Comparison of ENCODE assay signal across 12 mouse cellular contexts in the genomic region with DNA sequence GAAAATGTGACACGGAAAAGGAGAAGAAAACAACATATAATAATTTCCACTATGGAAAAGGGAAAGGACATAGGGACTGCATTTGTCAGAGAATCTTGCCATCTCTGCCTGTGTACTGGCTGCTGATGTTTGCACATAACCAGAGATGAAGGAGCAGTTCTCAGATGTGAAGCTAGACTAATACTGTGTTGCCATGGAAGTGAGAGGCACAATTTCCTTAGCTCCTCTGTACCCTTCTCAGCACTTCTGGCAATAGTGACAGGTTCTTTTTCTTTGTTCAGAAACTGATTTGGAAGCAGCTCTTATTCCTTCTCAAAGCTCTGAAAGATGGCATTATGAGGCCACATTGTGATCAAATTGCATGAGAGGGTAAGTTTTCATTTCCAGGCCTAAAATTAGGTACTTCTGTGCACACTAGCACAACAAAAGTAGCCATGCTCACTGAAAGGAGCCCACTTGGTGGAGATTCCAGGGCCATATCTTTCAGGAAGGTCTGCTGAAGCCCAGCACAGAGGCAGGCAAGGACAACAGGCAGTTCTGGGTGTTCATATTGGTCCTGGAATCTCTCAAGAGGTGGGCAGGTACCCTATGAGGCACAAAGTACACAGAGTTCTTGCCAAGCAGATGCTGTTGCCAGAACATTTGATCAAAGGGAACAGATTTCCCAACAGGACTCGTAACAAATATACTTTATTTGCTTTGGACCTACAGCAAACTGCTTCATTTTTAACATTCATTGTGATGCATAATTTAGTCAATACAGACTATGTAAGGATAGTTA.
DNase-seq lines count a peak whose midpoint lies in the region; ATAC-seq and TF ChIP-seq lines count a peak whose summit lies in the region.
"Had no signal": no experiment of that assay in that cellular context is flagged by ENCODE, and none has a peak within 500 bp of the region (broad histone marks: within the 10 kb centered on the region; RNA-seq: fewer than 3 reads in every experiment).

No protein-coding gene starts in this region.

- no peaks in the 10 kb centered on the region for H3K36me3 ChIP-seq in heart, embryonic 11.5 days (ENCODE audit: control insufficient read depth, insufficient read depth, low read length)

- intact Hi-C loops in heart, postnatal 36 days (cut with DNase I) = no loop called here
- intact Hi-C loops in left cerebral cortex, postnatal 25 days (cut with DNase I) = no loop called here

- ATAC-seq in heart, embryonic 11.5 days (replicated peaks; ENCODE audit: insufficient number of reproducible peaks, low FRiP score, low TSS enrichment) = no peak
- ATAC-seq in cerebellum, adult (ENCODE audit: insufficient number of reproducible peaks, low FRiP score, low TSS enrichment) = no peak

- H3K27ac ChIP-seq in heart, embryonic 11.5 days (ENCODE audit: low read depth, low read length) = no peak overlapping the region
- H3K27ac ChIP-seq: macrophage had no signal

- H3K4me1 ChIP-seq in heart, embryonic 11.5 days (ENCODE audit: control insufficient read depth, insufficient read depth, low read length) = no peaks in the 10 kb centered on the region

- no peaks in the 10 kb centered on the region for H3K9me3 ChIP-seq in heart, embryonic 11.5 days (replicated peaks; ENCODE audit: control insufficient read depth, low read length)

- H3K9ac ChIP-seq in heart, embryonic 11.5 days (ENCODE audit: low read depth, low read length) = no peak overlapping the region

- DNase-seq in heart, adult 18-20 months = peak; percentile 9 to 22
- DNase-seq in heart, postnatal 36 days = no peak
- DNase-seq in brain, embryonic 14.5 days (ENCODE audit: low read depth) = peak; percentile 28
- peak; percentile 47 to 87 for DNase-seq in layer of hippocampus, adult 18-20 months (ENCODE audit: low spot score in 2 of 2)
- DNase-seq in left cerebral cortex, postnatal 25 days (ENCODE audit: low spot score in 2 of 2) = peak; percentile 27 to 45
- DNase-seq in Muller cell, postnatal 12 days (ENCODE audit: inconsistent ontology term) = no peak
- DNase-seq: cerebellum, postnatal 36 days; kidney, adult 18-20 months; retina, postnatal 1 day had no signal

- TF ChIP-seq CTCF in brain, embryonic 14.5 days (IDR thresholded peaks at IDR 0.05; ENCODE audit: borderline replicate concordance, extremely low read depth, insufficient read depth, insufficient read length) = no peak

- no peak for TF ChIP-seq POLR2A in brain, embryonic 14.5 days (IDR thresholded peaks at IDR 0.05; ENCODE audit: borderline replicate concordance, extremely low read depth, insufficient read depth, insufficient read length, poor library complexity, severe bottlenecking)

- H3K4me2 ChIP-seq in heart, embryonic 11.5 days = no peak overlapping the region

- WGBS in heart, embryonic 11.5 days (ENCODE audit: insufficient replicate concordance) = 75% methylated on average over 2 of the region's 2 CpGs

- H3K27me3 ChIP-seq in heart, embryonic 11.5 days (ENCODE audit: control insufficient read depth, insufficient read depth, low read length) = no peaks in the 10 kb centered on the region

- no peak overlapping the region for H3K4me3 ChIP-seq in heart, embryonic 11.5 days (ENCODE audit: low read depth, low read length)

Comparison
In these comparisons a context has a peak if more than half of its experiments do, and no peak if none do; other contexts are left out.
1. DNase-seq: peak in heart, adult 18-20 months (2 of 2), brain, embryonic 14.5 days (single experiment), layer of hippocampus, adult 18-20 months (2 of 2) and left cerebral cortex, postnatal 25 days (2 of 2); none in heart, postnatal 36 days (0 of 2) and Muller cell, postnatal 12 days (single experiment).